ENCODE assay signal across 10 mouse cellular contexts in the genomic region with DNA sequence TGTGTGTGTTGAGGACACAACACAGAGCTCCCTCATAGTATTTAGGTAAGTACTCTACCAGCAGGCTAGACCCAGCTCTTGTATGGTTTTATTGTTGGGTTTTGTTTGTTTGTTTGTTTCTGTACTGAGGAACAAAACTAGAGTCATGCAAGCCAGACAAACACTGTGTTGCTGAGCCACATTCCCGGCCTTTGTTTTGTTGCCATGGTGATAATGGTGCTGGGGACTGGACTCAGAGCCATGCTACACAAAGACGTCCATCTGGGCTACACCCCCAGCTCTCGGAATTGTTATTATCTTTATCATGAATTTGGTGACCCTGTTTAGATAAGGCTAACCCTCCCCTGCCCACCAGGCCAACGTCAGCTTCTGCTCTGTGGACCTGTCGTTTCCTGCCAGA.
DNase-seq lines count a peak whose midpoint lies in the region; ATAC-seq lines count a peak whose summit lies in the region.
"Had no signal": no experiment of that assay in that cellular context is flagged by ENCODE, and none has a peak within 500 bp of the region (broad histone marks: within the 10 kb centered on the region; RNA-seq: fewer than 3 reads in every experiment).

No protein-coding gene starts in this region.

- no peaks in the 10 kb centered on the region for H3K9me3 ChIP-seq in embryonic facial prominence, embryonic 11.5 days (replicated peaks; ENCODE audit: control insufficient read depth, low read length)
- no peaks in the 10 kb centered on the region for H3K9me3 ChIP-seq in hindbrain, embryonic 15.5 days
- H3K9me3 ChIP-seq: neural tube, embryonic 12.5 days had no signal

- H3K4me2 ChIP-seq in embryonic facial prominence, embryonic 11.5 days (ENCODE audit: low read depth, low read length): no peak overlapping the region
- no peak overlapping the region for H3K4me2 ChIP-seq in hindbrain, embryonic 15.5 days
- H3K4me2 ChIP-seq: neural tube, embryonic 12.5 days had no signal

- no peak overlapping the region for H3K9ac ChIP-seq in embryonic facial prominence, embryonic 11.5 days (replicated peaks; ENCODE audit: low read length)
- H3K9ac ChIP-seq in hindbrain, embryonic 15.5 days: no peak overlapping the region
- H3K9ac ChIP-seq: neural tube, embryonic 12.5 days had no signal

- no peaks in the 10 kb centered on the region for H3K36me3 ChIP-seq in embryonic facial prominence, embryonic 11.5 days (replicated peaks; ENCODE audit: control insufficient read depth, insufficient read depth, low read depth, low read length)
- no peaks in the 10 kb centered on the region for H3K36me3 ChIP-seq in hindbrain, embryonic 15.5 days

- H3K4me1 ChIP-seq in embryonic facial prominence, embryonic 11.5 days (ENCODE audit: control insufficient read depth, insufficient read depth, low read length): no peaks in the 10 kb centered on the region
- H3K4me1 ChIP-seq in hindbrain, embryonic 15.5 days (replicated peaks): peaks cover 15% of the 10 kb centered on the region

- WGBS in embryonic facial prominence, embryonic 11.5 days: 43% methylated on average over 5 of the region's 5 CpGs
- 9% methylated on average over 5 of the region's 5 CpGs for WGBS in hindbrain, embryonic 15.5 days

- no peaks in the 10 kb centered on the region for H3K27me3 ChIP-seq in embryonic facial prominence, embryonic 11.5 days (ENCODE audit: control insufficient read depth, insufficient read depth, low read length)
- H3K27me3 ChIP-seq in hindbrain, embryonic 15.5 days: no peaks in the 10 kb centered on the region
- H3K27me3 ChIP-seq: neural tube, embryonic 12.5 days had no signal

- no peak for ATAC-seq in embryonic facial prominence, embryonic 11.5 days (replicated peaks; ENCODE audit: insufficient number of reproducible peaks, low FRiP score, low TSS enrichment, low read depth)
- 0 out of 2 replicates have a peak, but pooled peaks have one; percentile 40 for ATAC-seq in hindbrain, embryonic 15.5 days (ENCODE audit: low FRiP score, low read depth)
- no peak for ATAC-seq in inflammation-experienced regulatory T-cells, adult 6 months

- DNase-seq in embryo, embryonic 10 days (ENCODE audit: low spot score): peak; percentile 71
- peak; percentile 48 for DNase-seq in embryonic facial prominence, embryonic 11.5 days (ENCODE audit: low spot score)
- peak; percentile 45 for DNase-seq in neural tube, embryonic 10.5 days (ENCODE audit: extremely low spot score, low spot score)
- no peak for DNase-seq in right cerebral cortex, postnatal 4 days
- DNase-seq in right cerebral cortex, postnatal 14 days: no peak
- DNase-seq: spleen, adult 18-20 months; thymus, adult 2 months had no signal

- H3K27ac ChIP-seq in embryonic facial prominence, embryonic 11.5 days (replicated peaks; ENCODE audit: low read depth, low read length): no peak overlapping the region
- 0 out of 2 replicates have a peak overlapping the region, but pooled peaks have one; percentile 40 for H3K27ac ChIP-seq in hindbrain, embryonic 15.5 days (replicated peaks)
- H3K27ac ChIP-seq: neural tube, embryonic 12.5 days had no signal

- H3K4me3 ChIP-seq in embryonic facial prominence, embryonic 11.5 days (ENCODE audit: low read depth, low read length): no peak overlapping the region
- H3K4me3 ChIP-seq in hindbrain, embryonic 15.5 days: no peak overlapping the region
- H3K4me3 ChIP-seq: neural tube, embryonic 12.5 days had no signal

Comparison
In these comparisons a context has a peak if more than half of its experiments do, and no peak if none do; other contexts are left out.
1. DNase-seq: peak in embryo, embryonic 10 days (single experiment), embryonic facial prominence, embryonic 11.5 days (single experiment) and neural tube, embryonic 10.5 days (single experiment); none in right cerebral cortex, postnatal 4 days (single experiment) and right cerebral cortex, postnatal 14 days (single experiment).